Mouse (Mus musculus) hematopoietic stem cell, adult 5-6 weeks (primary cell): Measurements from ENCODE around the gene Slc30a7. TPM values are rescaled to one million over a fixed set of nuclear protein-coding genes. Genes with fewer than 3 reads are reported as not detected.

Experiments used
- ATAC-seq, 2 experiments: fragments of 125-278 bp in 1 of 2; replicated peaks in 1 of 2; 2 replicates each; pipeline ENCODE4 v1.8.0; 2016 to 2017; ENCODE audit warnings: inconsistent platforms in 2 of 2, mild to moderate bottlenecking in 2 of 2, moderate number of reproducible peaks in 2 of 2, low read depth in 1 of 2, moderate TSS enrichment in 1 of 2; ENCODE audit not compliant: low FRiP score in 2 of 2, poor library complexity in 2 of 2, severe bottlenecking in 2 of 2, insufficient read depth in 1 of 2, low TSS enrichment in 1 of 2
- total RNA-seq: library from RNA; stranded (forward); fragments of 172-1452, 232-1000 nt; gene quantifications from 2 replicates; pipeline ENCODE4 v1.2.3, GENCODE M21; 2017

The Slc30a7 gene
- total RNA-seq: 37.8 and 50.4 TPM in 2 replicates

- ATAC-seq: peak; percentile 52 to 58
Observed at GRCm38 (mm10) chr3:116006978-116007940, at the start of gene Slc30a7, which contains the start of gene Extl2. Slc30a7 (minus strand) TSS chr3:116007406. Extl2 (plus strand) TSS chr3:116007462.

- no peak for ATAC-seq
Observed at GRCm38 (mm10) chr3:116047034-116047433, 39.8 kb upstream of the Slc30a7 start.

GRCm38 (mm10) chr3:116046000-116046399, 38.8 kb upstream of the Slc30a7 start:
- ATAC-seq: no peak

- ATAC-seq: no peak
Observed at GRCm38 (mm10) chr3:116040776-116041175, 33.6 kb upstream of the Slc30a7 start.

GRCm38 (mm10) chr3:116033871-116034222, 26.6 kb upstream of the Slc30a7 start:
- peak in 1 of 2 experiments; percentile 37; a peak in 1 of 4 replicates for ATAC-seq

- ATAC-seq: no peak
Observed at GRCm38 (mm10) chr3:116033218-116033870, 26.1 kb upstream of the Slc30a7 start.

- ATAC-seq: peak; percentile 82 to 86
Observed at GRCm38 (mm10) chr3:116030152-116030788, 23.1 kb upstream of the Slc30a7 start.

GRCm38 (mm10) chr3:116026996-116027395, 19.8 kb upstream of the Slc30a7 start:
- no peak for ATAC-seq

- no peak for ATAC-seq
Observed at GRCm38 (mm10) chr3:116025701-116026100, 18.5 kb upstream of the Slc30a7 start.

GRCm38 (mm10) chr3:116024669-116025068, 17.5 kb upstream of the Slc30a7 start:
- no peak for ATAC-seq

GRCm38 (mm10) chr3:116024236-116024635, 17.0 kb upstream of the Slc30a7 start:
- no peak for ATAC-seq

- ATAC-seq: no peak
Observed at GRCm38 (mm10) chr3:116019136-116019535, 11.9 kb upstream of the Slc30a7 start.

GRCm38 (mm10) chr3:116018606-116019005, 11.4 kb upstream of the Slc30a7 start:
- no peak for ATAC-seq

GRCm38 (mm10) chr3:116016116-116016515, 8.9 kb upstream of the Slc30a7 start:
- ATAC-seq: no peak

GRCm38 (mm10) chr3:116014901-116015300, 7.7 kb upstream of the Slc30a7 start:
- no peak for ATAC-seq

- ATAC-seq: no peak
Observed at GRCm38 (mm10) chr3:116009622-116010344, 2.6 kb upstream of the Slc30a7 start.

GRCm38 (mm10) chr3:116007941-116008440, 785 bp upstream of the Slc30a7 start:
- peak; percentile 69 to 72 for ATAC-seq
